Mouse (Mus musculus) adrenal gland, postnatal 36 days (tissue): ENCODE measurements around the gene Crot. TPM values are rescaled to one million over a fixed set of nuclear protein-coding genes. Genes with fewer than 3 reads are reported as not detected.
"Not testable (repeated sequence)": the region's sequence is repeated elsewhere in the genome, so short reads cannot be mapped to it uniquely, and the experiment has no call there.

Experiments used
- DNase-seq, 2 experiments: peaks; one replicate each; pipeline ENCODE4 v3.0.0; 2021; ENCODE audit warnings: mixed read lengths in 1 of 2
- long read RNA-seq, 2 experiments: library from polyadenylated mRNA; stranded (forward); transcript quantifications; one replicate each; pipeline ENCODE4 v2.0.0; 2021; ENCODE audit warnings: borderline sequencing depth in 2 of 2
- total RNA-seq, 2 experiments: library from RNA; stranded (reverse); gene quantifications; 2 replicates each; pipeline ENCODE4 v1.2.3; 2021

The Crot gene
- 10 to 100 TPM; 27.2 to 48.7 TPM for total RNA-seq
- long read RNA-seq, experiment 1, transcript Crot-201 (18 exons, 2,996 nt) = major isoform, 46 of 57 reads
- long read RNA-seq, experiment 1, partial matches to known transcripts = 5 of 57 reads
- long read RNA-seq, experiment 1, other reads (novel, unspliced or antisense) = 6 of 57 reads
- long read RNA-seq, experiment 2, transcript Crot-201 (18 exons, 2,996 nt) = major isoform, 6 of 9 reads
- long read RNA-seq, experiment 2, partial matches to known transcripts = 1 of 9 reads
- long read RNA-seq, experiment 2, other reads (novel, unspliced or antisense) = 2 of 9 reads

GRCm38 (mm10) chr5:8996686-8997512, at the start of gene Crot:
TSS of gene Crot (minus strand) at chr5:8997324.
- peak; percentile 97 to 98 for DNase-seq

DNA sequence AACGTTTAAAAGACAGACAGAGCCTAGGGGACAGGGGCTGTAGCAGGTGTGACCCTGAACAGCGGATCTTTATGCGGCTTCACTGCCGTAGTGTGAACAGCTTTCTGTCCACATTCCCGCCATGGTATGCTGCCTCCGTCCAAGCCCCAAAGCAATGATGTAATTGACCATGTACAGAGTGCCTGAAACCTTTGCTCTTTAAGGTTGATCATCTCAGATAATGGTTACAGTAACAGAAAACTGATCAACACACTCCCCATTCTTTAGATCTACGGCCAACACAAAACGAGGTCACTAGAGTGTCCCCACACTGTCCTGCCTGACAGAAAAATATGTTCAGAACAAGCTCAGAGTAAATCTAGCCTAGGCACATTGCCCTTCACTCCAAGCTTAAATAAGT, 48.8 kb upstream of the Crot start:
- DNase-seq = no peak

DNA sequence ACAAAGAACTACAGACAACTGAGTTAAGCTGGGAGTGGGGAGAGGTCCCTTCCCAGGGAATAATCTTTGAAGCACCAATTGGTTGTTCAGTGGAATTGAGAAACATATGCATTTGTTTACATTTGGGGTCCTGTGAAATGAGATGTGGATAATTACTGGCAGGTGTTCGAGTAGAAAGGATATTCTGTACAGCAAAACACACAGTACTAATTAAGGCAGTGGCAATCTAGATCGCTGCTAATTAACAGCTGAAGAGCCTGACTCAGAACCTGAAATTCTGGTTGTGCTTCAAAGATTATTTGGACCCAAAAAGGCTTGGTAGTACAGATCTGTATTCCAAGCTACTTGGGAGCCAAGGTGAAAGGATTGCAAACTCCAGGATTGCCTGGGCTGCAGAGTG, 47.7 kb upstream of the Crot start:
- no peak for DNase-seq

DNA sequence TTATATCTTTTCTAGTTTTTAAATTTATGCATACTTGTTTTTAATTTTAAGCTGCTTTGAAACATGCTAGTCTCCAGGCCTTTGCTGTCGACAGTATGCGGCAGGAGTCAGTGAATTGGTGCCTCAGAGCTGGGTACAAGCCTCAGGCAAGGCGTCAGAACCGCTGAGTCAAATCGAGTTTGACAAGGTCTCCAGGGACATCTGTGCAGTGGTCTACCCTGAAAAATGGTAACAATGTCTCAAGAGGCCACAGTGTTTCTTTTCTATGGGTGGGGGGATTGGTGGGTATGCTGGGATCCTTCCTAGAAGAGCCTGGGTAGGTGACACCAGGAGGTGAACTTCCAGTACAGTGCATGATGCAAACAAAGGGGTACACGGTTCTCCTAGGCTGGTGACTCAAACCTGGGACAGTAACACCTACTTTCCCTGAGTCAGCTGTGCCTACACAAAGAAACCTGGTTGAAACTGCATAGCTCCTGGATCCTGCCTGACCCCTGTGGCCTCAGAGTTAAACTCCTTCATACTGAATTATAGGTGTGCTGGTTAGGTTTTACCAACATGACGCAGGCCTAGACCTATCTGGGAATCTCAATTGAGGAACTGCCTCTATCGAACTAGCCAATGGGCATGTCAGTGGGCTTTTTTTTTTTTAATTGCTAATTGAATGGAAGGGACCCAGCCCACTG, 46.6 kb upstream of the Crot start:
- no peak for DNase-seq

- no peak for DNase-seq
Measured at GRCm38 (mm10) chr5:9042721-9043416, 45.7 kb upstream of the Crot start.

GRCm38 (mm10) chr5:9040665-9041215, 43.6 kb upstream of the Crot start:
- DNase-seq = no peak

- no peak for DNase-seq
Measured at GRCm38 (mm10) chr5:9039978-9040377, 42.9 kb upstream of the Crot start.

- DNase-seq = no peak
Measured at GRCm38 (mm10) chr5:9037292-9037691, 40.2 kb upstream of the Crot start.

- no peak for DNase-seq
Measured at GRCm38 (mm10) chr5:9035457-9035856, 38.3 kb upstream of the Crot start.

DNA sequence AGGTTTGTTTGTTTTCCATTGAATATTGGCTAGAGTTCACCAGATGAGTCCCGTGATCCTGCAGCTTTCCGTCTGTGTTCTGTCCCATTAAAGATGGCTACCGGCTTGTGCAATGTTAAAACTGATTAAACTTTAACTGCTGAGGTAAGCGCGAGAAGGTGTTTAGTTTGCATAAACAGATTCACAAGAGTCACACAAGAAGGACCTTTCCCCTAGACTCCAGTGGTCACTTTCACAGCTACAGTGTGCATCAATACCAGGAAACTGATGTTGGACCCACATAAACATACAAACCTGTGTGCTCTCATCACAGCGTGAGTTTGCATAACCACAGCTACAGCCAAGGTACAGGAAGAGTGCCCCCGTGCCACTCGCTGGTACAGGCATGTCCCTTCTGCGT, 37.4 kb upstream of the Crot start:
- no peak for DNase-seq

- DNase-seq = no peak
Measured at GRCm38 (mm10) chr5:9033843-9034242, 36.7 kb upstream of the Crot start.

- DNase-seq = no peak
Measured at GRCm38 (mm10) chr5:9032641-9033040, 35.5 kb upstream of the Crot start.

DNA sequence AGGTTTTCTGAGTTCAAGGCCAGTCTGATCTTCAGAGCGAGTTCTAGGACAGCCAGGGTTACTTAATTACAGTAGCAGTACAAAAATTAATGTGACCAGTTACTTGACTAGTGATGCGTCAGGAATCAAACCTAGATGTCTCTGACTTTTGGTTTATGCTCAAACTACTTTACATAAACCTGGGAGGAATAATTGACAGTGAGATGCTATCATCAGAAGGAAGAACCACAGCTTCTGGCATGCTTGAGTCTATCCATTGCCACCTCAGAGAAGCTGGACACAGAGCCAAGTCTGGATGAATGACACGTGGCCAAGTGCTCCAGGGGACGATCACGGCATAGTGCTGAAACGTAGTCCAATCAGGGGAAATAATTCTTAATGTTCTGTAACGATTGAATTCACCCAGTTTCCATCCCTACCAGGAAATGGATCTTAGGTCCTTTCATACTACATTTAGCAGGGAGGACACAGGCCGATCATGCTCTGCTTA, 35.0 kb upstream of the Crot start:
- no peak for DNase-seq

- no peak for DNase-seq
Measured at GRCm38 (mm10) chr5:9028266-9028841, 31.2 kb upstream of the Crot start.

- DNase-seq = no peak
Measured at GRCm38 (mm10) chr5:9015352-9015751, 18.2 kb upstream of the Crot start.

- no peak for DNase-seq
Measured at GRCm38 (mm10) chr5:9014774-9015173, 17.6 kb upstream of the Crot start.

- DNase-seq = no peak
Measured at GRCm38 (mm10) chr5:9011374-9011773, 14.2 kb upstream of the Crot start.

DNA sequence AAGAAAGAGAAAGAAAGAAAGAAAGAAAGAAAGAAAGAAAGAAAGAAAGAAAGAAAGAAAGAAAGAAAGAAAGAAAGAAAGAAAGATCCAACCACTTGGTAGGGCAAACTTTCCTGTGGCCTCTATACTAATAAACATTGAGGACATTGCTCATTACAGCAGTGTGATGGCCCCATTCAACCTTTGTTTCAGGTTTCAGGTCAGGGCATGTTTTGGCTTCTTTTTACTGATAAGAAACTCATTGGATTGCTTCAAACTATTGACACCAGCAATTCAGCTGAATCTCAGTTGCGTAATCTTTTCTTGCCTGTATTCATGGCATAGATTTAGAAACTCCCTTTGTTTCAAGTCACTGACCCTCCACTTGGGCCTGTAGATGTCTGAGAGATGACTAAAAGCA, 13.0 kb upstream of the Crot start:
- no peak for DNase-seq

DNA sequence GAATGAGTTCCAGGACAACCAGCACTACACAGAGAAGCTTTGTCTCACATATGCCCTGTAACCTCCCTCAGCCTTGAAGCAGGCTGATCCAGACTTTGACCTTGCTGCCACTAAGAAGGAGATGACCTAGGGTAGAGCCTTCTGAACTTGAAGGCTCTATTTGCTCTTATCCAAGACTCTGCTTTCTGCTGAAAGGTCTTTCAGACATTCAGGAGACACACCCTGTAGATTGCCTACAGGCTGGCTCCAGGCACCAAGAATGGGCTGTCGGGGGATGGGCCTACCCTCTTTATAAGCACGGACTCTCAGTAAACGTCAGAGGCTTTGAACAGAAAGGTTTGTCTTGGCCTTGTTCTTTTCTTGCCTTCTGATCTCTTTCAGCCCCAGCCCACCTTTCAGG, 9.5 kb upstream of the Crot start:
- not testable (repeated sequence) for DNase-seq

DNA sequence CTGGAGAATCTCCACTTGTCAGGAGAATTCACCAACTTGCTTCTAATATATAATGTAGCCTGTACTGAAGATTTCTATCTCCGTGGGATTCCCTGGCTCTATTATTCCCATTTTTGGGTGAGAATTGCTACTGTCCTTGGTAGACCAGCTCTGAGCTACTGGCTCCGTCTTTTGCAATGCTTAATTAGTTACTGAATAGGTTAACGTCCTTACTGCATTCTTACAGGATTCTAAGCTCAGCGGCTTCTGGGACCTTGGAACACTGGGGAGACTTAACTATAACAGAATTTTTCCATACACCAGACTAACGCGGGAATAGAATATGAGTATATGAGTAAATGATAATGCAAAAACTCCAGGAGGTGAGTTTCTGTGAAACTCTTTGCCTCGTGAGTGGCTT, 2.9 kb upstream of the Crot start:
- not testable (repeated sequence) for DNase-seq

DNA sequence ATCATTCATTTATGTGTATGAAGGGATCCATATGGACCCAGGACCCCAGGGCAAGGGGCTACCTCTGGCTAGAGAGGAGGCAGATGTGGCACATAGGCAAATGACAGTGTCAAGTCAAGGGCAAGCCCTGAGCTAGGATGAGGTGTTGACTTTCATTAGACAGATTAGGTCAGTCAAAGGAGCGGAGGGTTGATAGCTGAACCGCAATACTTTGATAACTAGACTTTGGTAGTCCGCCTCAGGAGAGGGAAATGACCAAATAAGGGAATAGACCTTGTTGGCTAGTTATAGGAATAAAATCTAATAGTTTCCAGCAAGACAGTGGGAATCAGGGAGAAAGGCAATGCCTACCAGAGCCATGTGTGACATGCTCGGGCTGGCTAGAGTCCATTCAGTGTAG, 2.0 kb upstream of the Crot start:
- no peak for DNase-seq

DNA sequence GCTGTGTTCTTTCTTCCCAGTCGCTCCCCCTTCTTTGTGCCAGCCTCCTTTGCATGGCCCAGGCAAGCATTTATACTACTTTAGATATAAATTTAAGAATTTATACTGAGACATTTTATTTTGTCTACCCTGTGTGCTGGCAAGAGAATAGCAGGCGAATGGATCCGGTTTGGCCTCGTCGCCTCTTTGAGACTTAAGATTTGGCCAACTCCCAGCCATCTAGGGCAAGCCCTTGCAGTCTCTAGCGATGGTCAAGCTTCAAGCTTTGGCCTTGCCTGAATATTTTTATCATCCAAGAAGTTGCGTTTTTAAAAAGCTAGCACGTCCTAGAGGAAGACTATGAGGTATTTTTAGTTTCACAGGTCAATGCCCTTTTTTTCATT, 380 bp upstream of the Crot start:
- DNase-seq = no peak
